ENCODE assay signal across 24 mouse cellular contexts in the genomic region with DNA sequence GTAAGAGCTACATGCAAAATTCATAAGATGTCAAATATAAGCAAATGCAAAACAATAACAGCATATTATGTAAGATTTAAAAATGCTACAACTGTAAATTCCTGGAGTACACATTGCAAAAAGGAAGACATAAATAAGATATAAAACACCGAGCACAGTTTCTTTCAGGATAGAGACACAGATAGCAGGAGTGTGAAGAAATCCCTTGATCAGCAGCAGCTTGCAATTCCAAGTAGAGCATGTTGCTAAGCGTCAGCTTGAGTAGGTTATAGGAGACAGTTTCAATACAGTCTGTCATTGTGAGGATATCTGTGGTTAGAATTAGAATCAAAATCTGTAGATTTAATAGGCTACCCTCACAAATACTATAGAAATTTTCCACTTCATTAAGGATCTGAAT.
DNase-seq lines count a peak whose midpoint lies in the region; ATAC-seq and TF ChIP-seq lines count a peak whose summit lies in the region.
"Had no signal": no experiment of that assay in that cellular context is flagged by ENCODE, and none has a peak within 500 bp of the region (broad histone marks: within the 10 kb centered on the region; RNA-seq: fewer than 3 reads in every experiment).

No protein-coding gene starts in this region.

- no peaks in the 10 kb centered on the region for H3K36me3 ChIP-seq in forebrain, postnatal 0 days (ENCODE audit: insufficient read depth)
- no peaks in the 10 kb centered on the region for H3K36me3 ChIP-seq in forebrain, embryonic 13.5 days (ENCODE audit: poor library complexity, severe bottlenecking)
- H3K36me3 ChIP-seq in hindbrain, embryonic 10.5 days: no peaks in the 10 kb centered on the region
- H3K36me3 ChIP-seq: embryonic facial prominence, embryonic 10.5 days; embryonic facial prominence, embryonic 12.5 days; G1E had no signal

- H3K9me3 ChIP-seq in forebrain, postnatal 0 days (ENCODE audit: low read length): no peaks in the 10 kb centered on the region
- H3K9me3 ChIP-seq in forebrain, embryonic 13.5 days (replicated peaks): no peaks in the 10 kb centered on the region
- no peaks in the 10 kb centered on the region for H3K9me3 ChIP-seq in hindbrain, embryonic 10.5 days
- H3K9me3 ChIP-seq: embryonic facial prominence, embryonic 10.5 days; embryonic facial prominence, embryonic 12.5 days; G1E had no signal

- no peaks in the 10 kb centered on the region for H3K4me1 ChIP-seq in forebrain, postnatal 0 days (ENCODE audit: insufficient read depth)
- H3K4me1 ChIP-seq in forebrain, embryonic 13.5 days: no peaks in the 10 kb centered on the region
- H3K4me1 ChIP-seq in hindbrain, embryonic 10.5 days (replicated peaks): no peaks in the 10 kb centered on the region
- H3K4me1 ChIP-seq: embryonic facial prominence, embryonic 10.5 days; embryonic facial prominence, embryonic 12.5 days had no signal

- no peak overlapping the region for H3K4me2 ChIP-seq in forebrain, postnatal 0 days (ENCODE audit: low read depth)
- H3K4me2 ChIP-seq in forebrain, embryonic 13.5 days: no peak overlapping the region
- H3K4me2 ChIP-seq: embryonic facial prominence, embryonic 12.5 days had no signal

- TF ChIP-seq CTCF in forebrain, postnatal 0 days (IDR thresholded peaks at IDR 0.05; ENCODE audit: low read depth): no peak

- no peak overlapping the region for H3K9ac ChIP-seq in forebrain, postnatal 0 days
- H3K9ac ChIP-seq in forebrain, embryonic 13.5 days: no peak overlapping the region
- H3K9ac ChIP-seq: embryonic facial prominence, embryonic 12.5 days had no signal

- no peaks in the 10 kb centered on the region for H3K27me3 ChIP-seq in forebrain, postnatal 0 days (ENCODE audit: insufficient read depth, low read length)
- no peaks in the 10 kb centered on the region for H3K27me3 ChIP-seq in forebrain, embryonic 13.5 days
- H3K27me3 ChIP-seq in hindbrain, embryonic 10.5 days (ENCODE audit: insufficient read depth, poor library complexity, severe bottlenecking): no peaks in the 10 kb centered on the region
- H3K27me3 ChIP-seq: CH12.LX; embryonic facial prominence, embryonic 12.5 days; Patski had no signal

- no peak overlapping the region for H3K4me3 ChIP-seq in forebrain, postnatal 0 days (ENCODE audit: low read depth, low read length)
- H3K4me3 ChIP-seq in forebrain, embryonic 13.5 days: no peak overlapping the region
- H3K4me3 ChIP-seq in hindbrain, embryonic 10.5 days: no peak overlapping the region
- H3K4me3 ChIP-seq: embryonic facial prominence, embryonic 10.5 days; embryonic facial prominence, embryonic 12.5 days had no signal

- DNase-seq in forebrain, postnatal 0 days: peak; percentile 21
- DNase-seq in left cerebral cortex, postnatal 14 days (ENCODE audit: low spot score in 2 of 2): peak; percentile 5 to 12
- no peak for DNase-seq in left cerebral cortex, postnatal 36 days (ENCODE audit: low spot score in 2 of 2)
- peak; percentile 6 for DNase-seq in telencephalon, adult 2 months (ENCODE audit: low read depth, low spot score)
- DNase-seq in hindbrain, embryonic 10.5 days (ENCODE audit: low spot score): no peak
- DNase-seq: adrenal gland, adult 8-10 months; adrenal gland, postnatal 14 days; adrenal gland, postnatal 36 days; B cell, adult 2 months; cerebellum, adult 11-12 months; cerebellum, adult 2 months; cerebellum, adult 9-10 months; cerebellum, postnatal 10 days; cerebellum, postnatal 25 days had no signal

- ATAC-seq in forebrain, postnatal 0 days: peak; percentile 50; the same call in 1 of the 2 replicates
- ATAC-seq in forebrain, embryonic 13.5 days: no peak
- ATAC-seq: activated CD4-positive, CD25-positive, alpha-beta regulatory T cell, adult 4 months; CD4-positive, CD25-positive, alpha-beta regulatory T cell, adult 4 months; forebrain, embryonic 14.5 days; forebrain, embryonic 16.5 days; Patski had no signal

- intact Hi-C loops in left cerebral cortex, postnatal 14 days (cut with DNase I): no loop called here
- intact Hi-C loops in left cerebral cortex, postnatal 36 days (cut with DNase I): no loop called here

- 0 out of 2 replicates have a peak overlapping the region, but pooled peaks have one; percentile 2 for H3K27ac ChIP-seq in forebrain, postnatal 0 days (ENCODE audit: low read depth, low read length)
- no peak overlapping the region for H3K27ac ChIP-seq in forebrain, embryonic 13.5 days
- H3K27ac ChIP-seq in hindbrain, embryonic 10.5 days: no peak overlapping the region
- H3K27ac ChIP-seq: embryonic facial prominence, embryonic 10.5 days; embryonic facial prominence, embryonic 12.5 days had no signal

- 50% methylated on average over 2 of the region's 2 CpGs for WGBS in forebrain, postnatal 0 days
- 83% methylated on average over 2 of the region's 2 CpGs for WGBS in forebrain, embryonic 13.5 days
- 84% methylated on average over 2 of the region's 2 CpGs for WGBS in hindbrain, embryonic 10.5 days

Comparison
In these comparisons a context has a peak if more than half of its experiments do, and no peak if none do; other contexts are left out.
1. DNase-seq: peak in forebrain, postnatal 0 days (single experiment), left cerebral cortex, postnatal 14 days (2 of 2) and telencephalon, adult 2 months (single experiment); none in left cerebral cortex, postnatal 36 days (0 of 2) and hindbrain, embryonic 10.5 days (single experiment).